Mouse (Mus musculus) adrenal gland, adult 8-10 months (tissue): ENCODE data around the gene Thbs4. TPM values are rescaled to one million over a fixed set of nuclear protein-coding genes. Genes with fewer than 3 reads are reported as not detected.

Experiments
- DNase-seq: peaks from one replicate; pipeline ENCODE4 v3.0.0; 2022
- total RNA-seq, 4 experiments: library from RNA; stranded (reverse); gene quantifications; 2 replicates each; pipeline ENCODE4 v1.2.4; 2022

Thbs4 gene
- total RNA-seq, 4 experiments from 2014 or later: 2.5 to 4.6 (median 3.3) TPM

DNA sequence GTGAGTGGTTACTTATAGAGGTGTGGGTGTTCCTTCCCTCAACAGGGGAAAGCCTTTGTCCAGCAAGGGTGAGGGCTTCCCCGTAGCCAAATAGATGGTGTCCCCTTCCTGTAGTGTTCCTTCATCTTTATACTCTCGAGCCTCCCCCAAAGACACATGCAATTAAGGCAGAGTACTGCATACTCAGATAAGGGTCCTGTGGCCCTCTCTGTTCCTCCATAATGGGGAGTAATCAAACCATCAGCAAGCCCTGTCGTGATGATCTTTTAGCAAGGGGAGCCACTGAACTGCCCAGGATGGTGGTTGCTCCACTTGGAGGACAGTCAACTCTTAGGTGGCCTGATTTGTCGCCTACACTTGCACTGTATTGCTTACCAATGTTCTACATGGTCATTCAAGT, 82.0 kb downstream of the Thbs4 start:
- DNase-seq: no peak

DNA sequence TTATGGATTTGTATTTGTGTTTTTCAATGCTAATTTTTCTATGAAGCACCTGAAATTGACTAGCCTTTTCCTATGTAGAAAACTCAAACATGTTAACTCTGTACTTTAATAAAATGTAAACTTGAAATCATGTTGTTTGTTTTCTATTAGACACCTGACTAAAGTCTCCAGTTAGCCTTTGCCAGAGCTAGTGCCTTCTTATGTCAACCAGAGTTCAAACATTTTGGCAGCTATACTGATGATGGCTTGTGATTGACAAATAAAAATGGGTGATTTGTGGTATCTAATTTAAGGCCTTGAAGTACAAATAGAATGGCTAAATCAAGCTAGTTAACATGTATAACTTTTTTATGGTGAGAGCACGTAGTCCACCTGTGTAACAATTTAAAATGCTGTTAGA, 82.8 kb downstream of the Thbs4 start:
- no peak for DNase-seq

DNA sequence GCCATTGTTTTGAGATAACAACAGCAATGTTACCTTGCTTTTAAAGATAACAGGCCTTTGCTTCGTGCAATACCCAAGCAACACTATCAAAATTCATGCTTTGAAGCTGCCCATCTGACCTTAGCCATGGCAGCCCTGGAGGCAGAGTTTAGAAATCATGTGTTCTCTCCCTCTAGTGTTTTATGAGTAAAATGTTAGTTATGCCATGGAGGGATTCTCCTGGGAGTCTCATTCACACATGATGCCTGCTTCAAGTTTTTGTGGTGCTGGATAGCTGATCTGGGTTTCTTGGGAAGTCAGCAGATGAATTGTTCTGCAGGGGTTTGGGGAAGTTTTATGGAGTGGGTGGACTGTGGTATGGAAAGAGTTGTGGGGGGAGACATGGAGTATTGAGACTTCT, 84.3 kb downstream of the Thbs4 start:
- DNase-seq: no peak

DNA sequence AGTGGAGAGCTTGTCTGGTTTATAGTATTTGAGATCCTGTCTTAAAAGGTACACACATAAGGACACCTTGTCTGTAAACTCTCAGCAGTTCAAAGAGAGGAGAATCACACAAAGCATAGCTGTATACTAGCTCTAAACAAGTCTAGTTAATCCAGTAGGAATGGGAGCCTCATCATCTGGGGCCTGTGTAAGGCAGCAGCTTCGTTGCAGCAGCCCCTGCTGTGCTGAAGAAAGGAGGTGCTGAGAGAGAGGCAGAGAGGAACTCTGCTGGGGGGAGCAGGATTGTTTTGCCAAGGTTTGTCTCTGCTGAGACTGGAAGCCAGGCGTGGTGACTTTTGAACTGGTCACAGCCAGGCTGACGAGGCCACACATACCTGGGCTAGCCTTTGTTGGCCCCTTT, 85.1 kb downstream of the Thbs4 start:
- DNase-seq: no peak

- DNase-seq: no peak
Measured at GRCm38 (mm10) chr13:92708466-92708865, 86.2 kb downstream of the Thbs4 start.

DNA sequence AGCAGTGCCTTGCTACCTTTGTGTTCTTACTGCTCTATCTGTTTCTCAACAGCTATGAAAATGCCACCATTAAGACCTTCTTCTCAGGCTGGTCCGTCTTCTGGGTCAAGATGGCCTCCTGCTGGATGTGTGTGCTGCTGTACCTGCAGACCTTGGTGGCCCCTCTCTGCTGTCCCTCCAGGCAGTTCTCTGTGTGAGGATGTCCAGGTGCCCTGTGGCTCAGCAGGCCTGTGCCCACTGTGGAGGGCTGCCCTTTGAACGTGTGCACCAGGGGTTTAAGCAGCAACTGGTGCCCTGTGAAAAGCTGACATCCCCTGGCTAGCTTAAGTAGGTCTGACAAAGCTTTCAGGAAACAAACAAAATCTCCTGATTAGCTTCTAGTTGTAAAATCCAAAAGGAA, 86.7 kb downstream of the Thbs4 start:
- DNase-seq: no peak

DNA sequence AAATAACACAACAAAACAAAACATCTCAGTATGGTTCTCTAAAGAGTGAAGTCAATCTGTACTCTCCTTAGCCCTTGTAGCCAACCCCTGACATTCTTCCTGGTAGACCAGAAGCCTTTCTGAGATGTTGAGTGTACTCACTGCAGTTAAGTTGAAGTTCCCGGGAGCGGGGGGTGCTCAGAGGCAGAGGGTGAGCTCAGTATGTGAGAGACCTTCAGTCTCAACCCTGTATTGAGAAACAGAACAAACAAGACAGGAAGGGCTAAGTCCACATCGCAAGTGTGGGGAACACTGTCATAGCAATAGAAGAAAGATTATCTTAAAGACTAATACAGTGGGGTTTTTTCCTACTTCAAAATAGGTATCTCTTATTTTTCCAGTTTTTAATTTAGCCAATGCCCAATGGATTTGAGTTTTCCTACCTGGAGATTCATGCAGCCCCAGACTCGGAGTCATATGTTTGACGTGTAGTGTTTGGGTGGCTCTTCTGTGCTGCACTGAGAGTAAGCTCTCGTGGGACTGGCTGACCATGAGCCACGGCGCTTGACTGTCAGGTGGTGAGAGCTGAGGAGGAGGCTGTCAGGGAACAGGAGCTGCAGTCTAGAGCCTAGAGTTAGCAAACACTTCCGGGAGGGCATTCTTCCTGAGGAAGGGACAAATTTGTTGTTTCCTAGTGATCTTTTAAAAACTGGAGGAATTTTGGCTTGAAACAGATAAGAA, 88.1 kb downstream of the Thbs4 start:
- DNase-seq: no peak

GRCm38 (mm10) chr13:92705016-92705535, 89.5 kb downstream of the Thbs4 start:
- no peak for DNase-seq

GRCm38 (mm10) chr13:92704189-92704588, 90.4 kb downstream of the Thbs4 start:
- peak; percentile 13 for DNase-seq

GRCm38 (mm10) chr13:92703241-92704027, 91.2 kb downstream of the Thbs4 start:
- no peak for DNase-seq

- no peak for DNase-seq
Measured at GRCm38 (mm10) chr13:92702035-92702434, 92.6 kb downstream of the Thbs4 start.

Other genes starting within 250 kb of the Thbs4 start
- not detected for gene Spz1, start 218.6 kb downstream of the Thbs4 start, total RNA-seq
- 100 to 1,000 TPM in 2 of 4 experiments, 10 to 100 TPM in 2; 59.0 to 203 (median 126) TPM for gene Serinc5, start 183.7 kb downstream of the Thbs4 start, total RNA-seq
- gene Mtx3, start 49.9 kb upstream of the Thbs4 start, total RNA-seq: 10 to 100 TPM; 18.6 to 29.9 (median 25.9) TPM